Mouse (Mus musculus) MN1 (cell line): ENCODE data around the gene Tifab.
A peak's percentile ranks its signal among the peaks of the same experiment; 100 is the strongest.

Experiments used
- DNase-seq: peaks from one replicate; pipeline ENCODE4 v3.0.0-alpha.2; 2016; ENCODE audit warnings: low spot score

Gene Tifab

DNA sequence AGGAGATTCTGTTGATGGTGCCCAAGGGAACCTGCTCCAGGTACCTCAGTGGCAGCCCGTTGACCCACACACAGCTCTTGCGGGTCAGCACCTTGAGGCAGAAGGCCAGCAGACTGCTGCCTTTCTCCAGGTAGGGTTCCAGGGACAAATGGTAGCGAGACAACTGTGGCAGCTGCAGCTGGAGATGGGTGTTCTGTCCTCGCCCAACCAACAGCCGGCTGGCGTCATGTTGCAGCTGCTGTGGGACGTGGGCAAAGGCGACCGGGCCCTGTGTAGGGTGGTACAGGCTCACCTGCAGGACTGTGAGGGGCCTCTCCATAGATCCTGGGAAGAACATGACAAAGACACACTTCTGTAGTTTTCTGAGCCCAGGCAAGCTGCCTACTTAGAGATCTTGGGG is 2.4 kb downstream of the Tifab start:
- DNase-seq: no peak

DNA sequence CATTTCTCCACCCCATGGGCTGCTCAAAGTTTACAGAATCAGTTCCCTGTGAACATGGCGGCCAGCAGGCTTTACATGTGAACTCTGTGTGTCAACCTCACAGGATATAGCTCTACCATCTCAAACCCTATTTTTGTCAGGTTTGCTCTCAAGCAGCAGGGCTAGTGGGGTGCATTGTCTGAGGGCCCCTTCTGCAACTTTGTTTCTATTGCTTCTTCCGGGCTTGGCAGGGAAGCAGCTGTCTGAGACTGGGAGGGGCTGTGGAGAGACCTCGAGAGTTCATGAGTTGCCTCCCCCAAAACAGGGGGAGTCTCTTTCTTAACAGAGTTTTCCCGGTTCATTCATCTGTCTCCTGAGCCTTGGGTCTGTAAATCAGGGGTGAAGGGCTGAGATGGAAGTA is 2.8 kb downstream of the Tifab start:
- no peak for DNase-seq

DNA sequence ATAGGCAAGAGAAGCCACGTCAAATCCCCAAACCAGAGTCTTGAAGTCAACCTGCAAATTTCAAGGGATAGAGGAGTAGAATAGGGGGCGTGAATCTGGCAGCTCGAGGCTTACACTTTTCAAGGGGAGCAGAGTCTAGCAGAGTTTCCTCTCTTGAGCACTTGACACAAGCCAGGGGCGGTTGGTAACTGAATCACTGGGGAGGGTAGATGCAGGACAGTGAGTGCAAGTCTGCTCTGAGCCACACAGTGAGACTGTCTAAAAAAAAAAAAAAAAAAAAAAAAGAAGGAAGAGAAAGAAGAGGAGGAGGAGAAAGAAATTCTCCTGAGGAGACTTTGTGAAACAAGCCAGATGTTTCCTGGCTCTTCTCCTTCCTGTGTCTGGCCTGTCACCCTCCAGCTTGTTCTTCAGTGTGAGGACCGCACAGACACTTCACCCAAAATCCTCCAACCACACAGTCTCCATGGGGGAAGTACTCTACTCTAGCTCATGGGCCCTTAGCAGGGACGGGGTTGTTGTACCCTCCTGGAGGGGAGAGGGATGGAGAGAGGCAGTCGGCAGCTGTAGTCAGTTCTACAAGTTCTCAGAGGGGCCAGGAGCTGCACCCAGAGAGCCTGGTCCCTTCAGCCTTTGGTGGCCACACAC is 5.7 kb downstream of the Tifab start:
- DNase-seq: no peak

DNA sequence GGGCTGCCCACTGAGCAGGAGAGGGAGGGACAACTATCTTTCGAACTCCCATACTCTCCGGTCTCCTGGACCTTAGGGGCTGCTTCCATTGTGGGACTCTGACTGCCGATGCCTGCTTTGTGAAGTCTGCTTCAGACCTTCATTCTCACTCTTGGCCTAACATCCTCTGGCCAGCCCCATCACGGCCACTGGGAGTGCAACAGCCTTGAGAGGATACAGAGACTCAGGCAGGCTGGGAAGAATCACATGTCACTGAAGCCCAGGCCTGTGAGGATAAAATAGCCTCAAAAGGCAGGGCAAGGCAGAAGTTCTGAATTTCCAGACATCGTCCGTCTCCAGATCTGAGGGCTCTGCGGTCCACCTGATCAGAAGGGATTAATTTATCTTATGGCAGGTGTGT is 6.6 kb downstream of the Tifab start:
- DNase-seq: no peak

DNA sequence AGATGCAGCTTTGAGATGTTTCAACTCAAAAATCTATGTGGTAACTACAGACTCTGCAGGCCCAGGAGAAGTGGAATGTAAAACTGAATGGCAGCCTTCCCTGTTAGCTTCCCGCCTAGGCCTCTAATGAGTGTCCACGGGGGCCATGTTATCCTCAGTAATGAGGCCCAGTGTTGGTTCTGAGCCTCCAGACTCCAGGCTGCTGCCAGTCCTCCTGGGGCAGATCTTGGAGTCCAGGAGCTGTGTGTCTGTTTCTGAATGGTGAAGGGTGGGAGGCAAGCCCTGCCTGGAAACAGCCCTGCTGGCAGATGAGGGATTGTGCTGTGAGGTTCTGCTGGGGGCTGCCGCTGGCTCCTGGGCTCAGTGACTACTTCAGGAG is 10.3 kb downstream of the Tifab start:
- DNase-seq: no peak

DNA sequence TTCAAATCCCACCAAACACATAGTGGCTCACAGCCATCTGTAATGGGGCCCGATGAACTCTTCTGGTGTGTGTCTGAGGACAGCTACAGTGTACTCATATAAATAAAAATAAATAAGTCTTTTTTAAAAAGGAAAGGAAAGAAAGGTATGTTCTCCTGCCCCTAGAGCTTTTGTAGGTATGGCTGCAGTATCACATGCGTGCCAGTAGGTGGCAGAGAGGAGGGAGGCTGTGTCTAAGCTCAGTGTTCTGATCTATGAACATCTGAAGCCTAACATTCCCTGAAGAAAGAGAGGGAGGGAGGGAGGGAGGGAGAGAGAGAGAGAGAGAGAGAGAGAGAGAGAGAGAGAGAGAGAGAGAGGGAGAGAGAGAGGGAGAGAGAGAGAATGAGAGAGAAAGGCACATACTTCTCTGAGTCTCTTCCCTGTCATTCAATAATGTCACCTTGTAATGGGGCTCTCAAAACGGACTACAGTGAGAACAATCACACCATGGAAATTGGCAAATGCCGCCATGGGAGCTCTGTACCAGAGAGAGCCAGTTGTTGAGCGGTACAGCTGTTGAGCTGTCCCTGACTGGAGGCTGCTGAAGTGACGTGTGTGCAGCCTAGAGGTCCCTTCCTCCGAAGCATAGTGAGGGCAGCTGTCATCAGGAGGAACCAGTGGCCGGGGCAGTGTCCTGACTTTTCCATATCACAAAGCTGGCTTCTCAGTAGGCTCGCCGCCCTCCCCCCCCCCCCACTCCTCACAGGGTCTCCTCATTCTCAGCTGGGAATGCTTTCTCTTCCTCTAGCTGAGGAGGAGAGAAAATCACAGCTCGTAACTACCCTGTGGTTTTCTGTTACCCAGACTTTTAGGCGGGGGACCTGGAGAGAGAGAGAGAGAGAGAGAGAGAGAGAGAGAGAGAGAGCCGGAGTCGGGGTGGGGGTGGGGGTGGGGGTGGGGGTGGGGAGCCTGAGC is 11.0 kb downstream of the Tifab start:
- no peak for DNase-seq

DNA sequence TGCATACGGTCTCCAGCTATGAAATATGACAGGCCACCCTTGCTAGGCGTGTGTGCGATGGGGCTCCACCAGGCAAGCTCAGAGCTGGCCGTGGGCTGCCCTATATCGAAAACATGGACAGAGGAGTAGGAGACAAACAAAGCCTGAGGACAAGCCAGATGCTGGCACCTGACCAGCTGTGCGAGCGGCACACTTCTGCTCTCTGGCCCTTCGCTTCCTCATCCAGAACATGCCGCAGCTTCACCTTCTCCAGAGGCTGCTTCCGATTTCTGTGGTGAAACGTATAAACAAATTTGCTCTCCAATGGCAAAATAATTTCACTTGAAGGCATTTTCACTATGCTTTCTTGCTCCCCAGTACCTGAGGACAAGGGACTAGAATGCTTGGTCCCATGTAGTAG is 13.1 kb downstream of the Tifab start:
- no peak for DNase-seq

DNA sequence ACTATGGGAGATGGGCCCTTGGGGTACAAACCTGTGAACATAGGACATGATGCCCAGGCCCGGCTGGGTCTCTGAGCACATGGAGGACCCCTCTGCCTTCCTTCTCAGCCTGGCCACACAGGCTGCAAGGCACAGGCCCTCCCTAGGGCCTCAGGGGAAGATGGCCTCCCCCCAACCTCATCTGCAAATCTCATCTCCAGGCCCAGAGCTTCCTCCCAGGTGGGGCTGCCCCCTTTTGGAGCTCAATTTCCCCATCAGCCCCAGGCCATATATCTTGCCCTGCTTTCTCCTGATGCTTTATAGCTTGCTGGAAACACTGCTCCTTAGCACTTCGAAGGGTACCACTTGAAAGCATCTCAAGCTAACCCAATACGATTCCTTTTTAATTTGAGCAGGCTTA is 14.3 kb downstream of the Tifab start:
- no peak for DNase-seq

DNA sequence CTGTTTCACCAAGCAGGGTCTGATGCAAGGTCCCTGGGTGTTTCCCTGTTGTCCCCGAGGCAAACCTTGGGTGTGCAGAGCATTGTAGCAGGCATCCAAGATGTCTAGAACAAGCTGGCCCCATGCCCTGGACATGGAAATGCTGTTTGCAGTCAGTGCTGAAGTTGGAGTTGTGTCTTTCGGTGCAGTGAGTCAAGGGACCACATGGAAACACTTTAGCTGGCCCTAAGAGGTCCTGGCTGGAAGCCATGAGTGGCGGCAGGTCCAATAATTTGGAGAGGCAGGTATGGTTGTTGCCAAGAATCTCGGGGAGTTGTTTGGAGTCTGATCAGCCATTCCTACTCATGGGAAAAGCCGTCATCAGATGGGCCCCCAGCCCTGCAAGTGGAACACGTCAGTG is 14.9 kb downstream of the Tifab start:
- DNase-seq: no peak

DNA sequence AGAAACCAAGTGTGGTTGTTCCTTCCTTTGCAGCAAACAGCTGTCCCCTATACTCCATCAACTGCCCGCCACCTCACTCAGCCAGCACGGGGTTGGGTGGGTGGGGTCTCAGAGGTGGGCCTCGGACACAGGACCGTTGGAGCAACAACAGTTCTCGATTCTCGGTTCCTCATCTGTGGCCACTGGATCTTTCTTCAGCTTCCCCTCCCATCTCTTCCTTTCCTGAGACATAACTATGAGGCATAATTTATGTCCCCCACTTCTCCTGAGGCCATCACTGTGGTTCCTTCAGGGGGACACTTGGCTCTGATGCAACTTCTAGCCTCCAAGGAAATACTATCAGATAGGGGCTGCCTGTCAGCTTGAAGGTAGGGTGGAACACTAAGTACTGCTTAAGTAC is 15.8 kb downstream of the Tifab start:
- no peak for DNase-seq

DNA sequence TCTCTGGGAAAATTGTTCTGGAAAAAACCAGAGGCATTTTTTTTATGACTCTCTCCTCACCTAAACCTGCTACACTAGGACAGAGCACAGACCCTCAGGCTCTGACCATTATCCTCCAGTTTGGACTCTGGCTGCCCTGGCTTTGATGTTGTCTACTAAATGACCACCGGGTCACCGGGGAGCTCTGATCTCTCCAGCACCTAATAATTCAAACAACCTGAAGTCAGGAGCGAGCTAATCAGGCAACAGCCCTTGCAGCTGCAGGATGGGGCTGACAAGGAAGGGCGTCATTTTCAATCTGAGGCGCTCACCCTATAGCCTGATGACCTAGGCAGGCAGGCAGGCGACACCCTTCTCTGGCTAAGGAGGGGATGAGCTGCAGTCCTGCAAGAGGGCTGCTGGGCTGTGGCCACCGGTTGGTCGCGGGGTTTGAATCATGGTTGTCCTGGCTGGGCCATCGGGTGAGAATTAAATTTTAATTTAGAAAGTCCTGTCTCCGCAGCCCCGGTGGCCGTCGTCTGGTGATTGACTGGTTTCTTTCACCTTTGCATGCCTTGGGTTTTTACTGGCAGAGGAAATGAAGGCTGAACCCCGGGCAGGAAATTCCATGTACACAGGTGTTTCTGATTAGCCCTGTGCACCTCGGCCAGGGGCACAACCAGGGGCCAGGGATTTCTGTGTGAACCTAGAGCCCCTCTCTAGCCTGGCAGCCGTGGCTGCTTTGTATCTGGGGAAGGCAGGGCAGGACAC is 18.9 kb downstream of the Tifab start:
- DNase-seq: no peak

DNA sequence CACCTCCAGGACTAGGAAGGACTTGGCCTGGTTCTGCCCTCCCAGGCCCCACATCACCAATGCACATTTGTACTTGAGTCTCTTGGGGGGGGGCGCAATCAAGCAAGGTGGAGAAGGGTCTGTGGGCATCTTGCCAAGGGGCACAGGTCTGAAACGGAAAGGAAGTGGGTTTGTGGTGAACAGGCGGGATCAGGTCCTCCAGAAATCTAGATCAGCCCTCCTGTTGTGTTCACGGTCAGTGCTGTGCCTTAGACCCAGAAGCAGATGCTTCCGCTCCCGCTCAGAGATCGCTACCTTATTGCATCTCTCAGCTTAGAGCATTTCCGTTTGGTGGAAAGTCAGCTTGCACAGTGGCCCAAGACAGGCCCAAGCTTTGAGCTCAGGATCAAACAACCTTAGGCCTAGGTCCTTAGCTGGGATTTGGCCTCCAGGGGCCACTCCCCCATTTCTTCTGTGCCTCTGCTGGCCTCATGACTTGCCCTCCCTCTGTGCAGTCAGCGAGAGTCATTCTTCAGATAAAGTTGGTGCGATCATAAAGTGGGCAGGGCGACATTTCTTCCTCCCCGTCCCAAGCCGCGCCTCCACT is 19.6 kb downstream of the Tifab start:
- no peak for DNase-seq

DNA sequence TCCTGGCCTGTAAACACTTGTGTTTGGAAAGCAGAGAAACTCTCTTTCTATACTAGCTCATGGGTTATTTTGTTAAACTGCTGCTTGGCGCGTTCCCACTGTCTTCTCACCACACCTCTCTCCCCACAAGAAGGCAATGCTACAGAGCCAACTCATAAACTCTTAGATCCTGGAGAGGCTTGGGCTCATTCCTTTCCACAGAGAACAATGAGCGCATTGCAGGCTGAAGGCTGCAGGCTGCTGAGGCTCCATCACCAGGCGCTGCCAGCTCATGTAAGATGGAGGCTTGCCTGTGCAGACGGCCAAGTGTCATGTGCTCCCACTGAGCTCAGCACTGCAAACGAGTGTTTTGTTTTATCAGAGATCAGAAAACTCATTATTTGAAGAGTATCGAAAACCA is 23.0 kb downstream of the Tifab start:
- DNase-seq: peak; percentile 30

DNA sequence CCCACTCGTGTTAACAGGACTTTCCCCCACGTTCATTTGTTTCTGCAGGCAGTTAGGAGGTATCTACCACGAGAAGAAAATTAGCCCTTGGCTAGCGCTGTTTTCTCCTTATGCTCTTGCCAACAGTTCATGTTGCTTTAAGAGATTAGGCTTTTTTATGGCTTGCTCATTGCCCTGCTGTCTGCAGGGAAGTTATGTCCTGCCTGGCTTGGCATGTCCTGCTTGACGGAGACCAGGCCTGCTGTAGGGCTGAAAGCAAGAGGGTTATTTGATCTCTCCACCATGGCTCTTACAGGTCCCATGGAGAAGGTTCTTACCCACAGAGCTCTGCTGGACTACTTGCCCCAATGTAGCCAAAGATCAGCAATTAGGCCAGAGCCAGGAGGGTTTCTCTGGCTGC is 23.6 kb downstream of the Tifab start:
- DNase-seq: peak; percentile 73

DNA sequence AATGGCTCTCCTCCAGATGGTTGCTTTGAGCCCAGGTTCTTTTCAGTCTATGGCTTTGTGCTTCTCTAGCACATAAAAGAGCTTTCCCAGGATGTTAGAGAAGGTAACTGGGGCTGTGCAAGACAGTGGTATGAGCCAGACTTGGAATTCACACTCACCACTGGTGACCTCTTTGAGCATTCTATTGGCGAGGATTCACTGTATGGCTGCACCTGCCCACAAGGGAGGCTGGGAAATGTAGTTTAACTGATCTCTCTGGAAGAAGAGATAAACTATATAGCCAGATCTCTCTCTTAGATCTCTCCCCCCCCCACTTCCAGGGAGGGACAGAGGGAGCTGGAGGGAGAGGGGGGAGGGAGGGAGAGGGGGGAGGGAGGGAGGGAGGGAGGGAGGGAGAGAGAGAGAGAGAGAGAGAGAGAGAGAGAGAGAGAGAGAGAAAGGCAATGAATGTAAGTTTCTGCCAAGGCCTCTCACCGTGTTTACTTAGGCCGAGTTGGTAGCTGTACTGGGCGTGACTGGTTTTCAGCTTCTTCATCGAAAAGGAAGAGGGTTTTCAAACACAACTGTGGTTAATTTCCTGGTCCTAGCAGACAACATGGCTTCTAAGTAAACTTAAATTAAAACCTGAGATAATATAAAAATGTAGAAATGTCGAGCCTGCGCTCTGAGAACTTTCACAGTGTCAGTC is 25.8 kb downstream of the Tifab start:
- DNase-seq: no peak

DNA sequence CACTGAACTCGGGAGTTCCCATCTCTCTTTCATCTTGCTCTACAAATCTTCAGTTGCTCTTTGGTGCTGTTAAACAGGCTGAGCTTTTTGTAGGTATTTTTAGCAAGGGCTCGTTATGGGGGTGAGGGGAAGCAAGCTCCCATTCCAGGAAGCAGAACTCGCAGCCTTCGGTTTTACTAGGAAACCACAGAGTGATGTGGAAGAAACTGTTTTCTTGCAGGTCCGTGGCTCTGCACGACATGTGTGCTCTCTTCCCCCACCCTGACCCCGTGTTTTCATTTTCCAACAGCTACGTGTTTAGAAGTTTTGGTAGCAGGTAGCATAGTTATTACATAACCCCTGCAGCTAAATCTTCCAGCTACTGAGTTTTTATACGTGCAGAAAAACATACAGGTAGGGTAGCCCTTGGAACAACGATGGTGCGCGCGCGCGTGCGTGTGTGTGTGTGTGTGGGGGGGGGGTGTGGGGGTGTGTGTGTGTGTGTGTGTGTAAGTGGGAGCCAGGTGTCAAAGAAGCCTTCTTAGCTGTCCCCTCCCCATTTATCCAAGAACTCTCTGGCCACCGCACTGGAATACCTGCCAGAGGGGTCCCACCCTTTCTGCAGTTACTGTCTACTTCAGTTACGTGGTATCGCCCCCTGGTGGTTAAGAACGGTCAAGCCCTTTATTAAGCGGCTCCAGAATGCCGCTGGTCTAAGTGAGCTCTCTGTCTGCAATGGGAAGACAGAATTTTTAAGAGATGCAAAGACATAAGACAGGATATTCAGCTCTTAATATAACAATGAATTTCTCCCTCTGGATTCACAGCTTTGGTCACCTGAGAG is 27.1 kb downstream of the Tifab start:
- peak; percentile 77 for DNase-seq

DNA sequence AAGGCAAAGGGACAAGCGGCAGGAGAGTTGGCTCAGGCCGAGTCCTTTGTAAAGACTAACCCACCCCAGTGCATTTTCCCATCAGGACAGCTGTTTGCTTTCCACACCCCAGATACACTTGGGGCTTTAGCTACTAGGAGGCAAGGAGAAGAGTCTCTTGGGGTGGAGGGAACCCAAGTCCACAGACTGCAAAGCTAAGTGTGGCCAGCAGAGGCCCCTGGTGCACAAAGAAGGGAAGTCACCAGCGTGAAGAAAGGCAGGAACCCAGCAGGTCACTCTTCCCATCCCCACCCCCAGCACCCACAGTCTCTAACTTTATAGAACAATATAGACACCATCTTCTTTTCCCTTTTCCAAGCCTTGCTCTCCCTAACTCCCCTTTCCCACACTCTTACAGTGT is 33.2 kb downstream of the Tifab start:
- no peak for DNase-seq

DNA sequence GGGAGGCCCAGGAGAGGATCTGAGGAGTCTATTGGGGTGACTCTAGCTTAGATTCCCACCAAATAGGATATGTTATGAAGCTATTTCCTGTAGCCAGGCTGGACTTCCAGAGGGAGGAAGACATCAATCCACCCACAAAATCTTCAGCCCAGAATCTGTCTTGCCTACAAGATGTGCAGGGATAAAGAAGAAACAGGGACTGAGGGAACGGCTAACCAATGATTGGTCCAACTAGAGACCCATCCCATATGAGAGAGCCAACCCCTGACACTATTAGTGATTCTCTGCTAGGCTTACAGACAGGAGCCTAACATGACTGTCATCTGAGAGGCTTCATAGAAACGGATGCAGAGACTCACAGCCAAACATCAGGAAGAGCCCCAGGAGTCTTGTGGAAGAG is 34.7 kb downstream of the Tifab start:
- DNase-seq: no peak

DNA sequence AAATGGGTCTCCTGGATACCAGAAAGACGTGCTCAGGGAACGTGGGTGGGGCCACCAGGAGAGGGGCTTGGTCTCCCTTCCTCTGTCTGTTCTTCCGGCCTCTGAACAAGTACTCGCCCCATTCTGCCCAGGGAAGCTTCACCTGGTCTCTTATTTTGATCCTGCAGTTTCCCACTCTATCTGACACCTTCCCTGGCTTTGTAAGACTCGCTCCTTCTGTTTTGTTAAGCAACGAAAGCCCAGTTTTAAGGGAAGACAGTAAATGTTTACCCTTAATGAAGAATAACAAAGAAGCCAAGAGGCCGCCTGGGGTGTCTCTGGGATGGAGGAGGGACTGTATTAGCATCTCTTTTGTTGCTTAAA is 35.6 kb downstream of the Tifab start:
- DNase-seq: no peak

DNA sequence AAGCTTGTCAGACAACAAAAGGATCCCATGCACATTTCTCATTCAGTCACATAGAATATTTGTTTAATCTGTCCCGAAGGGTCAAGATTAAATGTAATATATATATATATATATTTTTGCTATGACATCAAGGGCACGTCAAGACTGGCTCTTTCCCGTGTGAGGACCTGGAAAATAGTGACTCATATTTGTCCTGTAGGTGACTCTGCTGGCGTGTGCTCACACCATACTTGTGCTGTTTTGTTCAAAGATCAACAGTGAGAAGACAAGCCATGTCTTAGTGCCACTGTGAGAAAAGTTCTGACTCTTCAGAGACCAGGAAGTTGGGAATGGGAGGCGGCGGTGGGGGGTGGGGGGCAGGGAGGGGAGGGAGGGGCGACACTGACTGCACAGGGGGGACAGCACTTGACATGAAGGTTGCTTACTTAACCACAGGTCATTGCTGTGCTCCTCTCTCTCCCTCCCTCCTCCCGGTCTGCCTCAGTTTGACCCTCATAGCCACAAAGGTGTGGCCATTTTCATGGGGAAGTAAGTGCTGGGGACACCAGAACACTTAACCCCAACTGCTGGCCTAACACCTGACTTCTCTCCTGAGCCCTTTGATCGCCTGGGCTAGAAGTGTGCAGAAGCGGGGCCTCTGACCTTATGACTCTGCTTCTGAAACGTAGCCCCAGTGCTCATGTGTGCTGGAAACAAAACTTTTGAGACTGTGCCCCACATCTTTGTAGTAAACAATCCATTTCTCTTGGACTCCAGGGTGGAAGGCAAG is 36.1 kb downstream of the Tifab start:
- DNase-seq: no peak
